Mouse (Mus musculus): ENCODE measurements around the gene Calhm2. TPM values are rescaled to one million over a fixed set of nuclear protein-coding genes. Genes with fewer than 3 reads are reported as not detected.
"Not testable (repeated sequence)": the region's sequence is repeated elsewhere in the genome, so short reads cannot be mapped to it uniquely, and the experiment has no call there.

The Calhm2 gene
- polyA plus RNA-seq, 1 experiment: 8.4 TPM

DNA sequence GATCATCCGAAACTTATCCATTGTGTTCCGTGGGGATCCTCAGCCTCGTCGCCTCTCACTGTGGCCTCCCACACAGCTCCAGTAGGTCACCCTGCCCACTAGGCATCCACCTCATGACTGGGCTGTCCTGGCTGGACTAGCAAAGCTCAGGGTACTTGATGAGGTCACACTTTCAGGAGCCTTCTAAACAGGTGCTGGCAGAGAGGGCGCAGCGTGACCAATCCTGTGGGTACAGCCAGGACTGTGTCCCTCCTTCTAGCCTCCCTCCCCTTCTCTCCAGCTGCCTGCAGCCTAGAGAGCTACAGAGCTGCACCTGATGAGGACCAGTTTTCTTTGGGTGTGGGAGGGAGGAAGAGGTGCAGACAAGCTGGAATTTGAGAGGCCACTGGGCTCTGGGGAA lies 6.1 kb upstream of the Calhm2 start, which contains the start of gene Calhm1:
Gene Calhm1 (minus strand): TSS at position 101 of the 400 bp plus-strand sequence.
- 81% methylated on average over 6 of the region's 6 CpGs for WGBS
- H3K4me1 ChIP-seq (ENCODE audit: control insufficient read depth, insufficient read depth, low read length): no peaks in the 10 kb centered on the region
- TF ChIP-seq CTCF (IDR thresholded peaks at IDR 0.05; ENCODE audit: control insufficient read depth, insufficient read depth, low read length) (no peak), POLR2A (IDR thresholded peaks at IDR 0.05; ENCODE audit: borderline replicate concordance, control insufficient read depth, low read depth, low read length) (no peak)

DNA sequence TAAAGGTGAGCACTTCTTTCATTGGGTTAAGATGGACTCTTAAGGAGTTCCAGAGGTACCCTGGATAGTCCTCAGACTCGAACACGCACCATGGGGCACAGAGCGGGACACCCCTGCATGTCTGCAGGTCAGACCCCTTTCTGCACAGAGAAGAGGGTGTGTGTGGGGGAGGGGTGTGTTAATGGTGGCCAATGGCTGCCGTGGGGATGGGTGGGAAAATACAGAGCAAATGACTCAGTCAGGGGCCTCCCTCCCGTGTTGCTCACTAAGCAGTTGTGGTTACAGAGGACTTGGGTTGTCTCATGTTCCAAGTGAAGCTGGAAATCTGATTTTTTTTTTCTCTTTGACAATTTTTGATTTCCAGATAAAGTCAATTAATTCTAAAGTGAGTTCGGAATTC lies 4.3 kb upstream of the Calhm2 start:
- 73% methylated on average over 6 of the region's 6 CpGs for WGBS
- Histone ChIP-seq H3K27ac (ENCODE audit: control insufficient read depth, insufficient read depth, low read depth, low read length, poor library complexity) (no peak overlapping the region), H3K4me1 (ENCODE audit: control insufficient read depth, insufficient read depth, low read length) (peaks cover 2% of the 10 kb centered on the region; the same call in 1 of the 2 replicates), H3K4me3 (replicated peaks; ENCODE audit: control insufficient read depth, low read depth, low read length) (no peak overlapping the region)
- no peak for TF ChIP-seq CTCF (IDR thresholded peaks at IDR 0.05; ENCODE audit: control insufficient read depth, insufficient read depth, low read length)
- TF ChIP-seq POLR2A (IDR thresholded peaks at IDR 0.05; ENCODE audit: borderline replicate concordance, control insufficient read depth, low read depth, low read length): no peak

More for the DNA sequence above, 6.1 kb upstream of the Calhm2 start, which contains the start of gene Calhm1:
- Histone ChIP-seq H3K4me3 (replicated peaks; ENCODE audit: control insufficient read depth, low read depth, low read length) (no peak within 1 kb of the TSS), H3K27ac (ENCODE audit: control insufficient read depth, insufficient read depth, low read depth, low read length, poor library complexity) (no peak within 1 kb of the TSS)

DNA sequence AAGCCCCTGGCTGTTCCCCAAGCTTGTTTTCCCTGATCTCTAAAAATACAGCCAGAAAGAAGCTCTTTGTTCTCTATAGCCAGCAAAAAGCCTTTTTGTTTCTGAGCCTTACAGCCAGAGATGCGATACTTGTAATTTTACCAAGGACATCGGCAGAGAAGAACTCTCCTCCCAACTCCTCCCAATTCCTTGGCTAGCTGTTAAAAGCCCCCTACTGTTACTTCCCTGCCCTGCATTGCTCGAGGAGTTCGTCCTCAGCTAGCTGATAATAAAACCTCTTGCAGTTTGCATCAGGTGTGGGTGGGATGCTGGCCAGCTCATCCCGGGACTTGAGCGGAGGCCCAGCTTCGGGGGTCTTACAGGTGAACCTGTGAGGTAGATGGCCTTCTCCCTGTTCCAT lies 1.5 kb upstream of the Calhm2 start:
- H3K4me3 ChIP-seq (replicated peaks; ENCODE audit: control insufficient read depth, low read depth, low read length); H3K27ac ChIP-seq (ENCODE audit: control insufficient read depth, insufficient read depth, low read depth, low read length, poor library complexity); H3K4me1 ChIP-seq (ENCODE audit: control insufficient read depth, insufficient read depth, low read length): not testable (repeated sequence)
- WGBS: 69% methylated on average over 7 of the region's 7 CpGs

GRCm38 (mm10) chr19:47137051-47137581 lies 978 bp downstream of the Calhm2 start:
- H3K27ac ChIP-seq (ENCODE audit: control insufficient read depth, insufficient read depth, low read depth, low read length, poor library complexity): peak overlapping the region; percentile 74
- peak overlapping the region; percentile 65 for H3K4me3 ChIP-seq (replicated peaks; ENCODE audit: control insufficient read depth, low read depth, low read length)
- TF ChIP-seq CTCF (IDR thresholded peaks at IDR 0.05; ENCODE audit: control insufficient read depth, insufficient read depth, low read length): no peak
- TF ChIP-seq POLR2A (IDR thresholded peaks at IDR 0.05; ENCODE audit: borderline replicate concordance, control insufficient read depth, low read depth, low read length): peak; percentile 50; the same call in 1 of the 2 replicates
- H3K4me1 ChIP-seq (ENCODE audit: control insufficient read depth, insufficient read depth, low read length): peaks cover 9% of the 10 kb centered on the region; the same call in 1 of the 2 replicates
- under 1% methylated on average over 6 of the region's 6 CpGs for WGBS

- no peak overlapping the region for H3K4me3 ChIP-seq (replicated peaks; ENCODE audit: control insufficient read depth, low read depth, low read length)
- no peak overlapping the region for H3K27ac ChIP-seq (ENCODE audit: control insufficient read depth, insufficient read depth, low read depth, low read length, poor library complexity)
- 71% methylated on average over 5 of the region's 5 CpGs for WGBS
- peaks cover 9% of the 10 kb centered on the region; the same call in 1 of the 2 replicates for H3K4me1 ChIP-seq (ENCODE audit: control insufficient read depth, insufficient read depth, low read length)
- TF ChIP-seq POLR2A (IDR thresholded peaks at IDR 0.05; ENCODE audit: borderline replicate concordance, control insufficient read depth, low read depth, low read length) (no peak), CTCF (IDR thresholded peaks at IDR 0.05; ENCODE audit: control insufficient read depth, insufficient read depth, low read length) (no peak)
These were observed 1.9 kb downstream of the Calhm2 start for GRCm38 (mm10) chr19:47136170-47136569.

GRCm38 (mm10) chr19:47135568-47135967 lies 2.5 kb downstream of the Calhm2 start:
- TF ChIP-seq POLR2A (IDR thresholded peaks at IDR 0.05; ENCODE audit: borderline replicate concordance, control insufficient read depth, low read depth, low read length) (no peak), CTCF (IDR thresholded peaks at IDR 0.05; ENCODE audit: control insufficient read depth, insufficient read depth, low read length) (no peak)
- 79% methylated on average over 17 of the region's 17 CpGs for WGBS
- Histone ChIP-seq H3K4me1 (ENCODE audit: control insufficient read depth, insufficient read depth, low read length) (peaks cover 9% of the 10 kb centered on the region; the same call in 1 of the 2 replicates), H3K27ac (ENCODE audit: control insufficient read depth, insufficient read depth, low read depth, low read length, poor library complexity) (no peak overlapping the region), H3K4me3 (replicated peaks; ENCODE audit: control insufficient read depth, low read depth, low read length) (no peak overlapping the region)

GRCm38 (mm10) chr19:47133161-47133560 lies 4.9 kb downstream of the Calhm2 start:
- Histone ChIP-seq H3K27ac (ENCODE audit: control insufficient read depth, insufficient read depth, low read depth, low read length, poor library complexity) (peak overlapping the region; percentile 81), H3K4me1 (ENCODE audit: control insufficient read depth, insufficient read depth, low read length) (peaks cover 7% of the 10 kb centered on the region; the same call in 1 of the 2 replicates), H3K4me3 (replicated peaks; ENCODE audit: control insufficient read depth, low read depth, low read length) (peak overlapping the region; percentile 53)
- 9% methylated on average over 7 of the region's 7 CpGs for WGBS
- TF ChIP-seq CTCF (IDR thresholded peaks at IDR 0.05; ENCODE audit: control insufficient read depth, insufficient read depth, low read length): no peak

DNA sequence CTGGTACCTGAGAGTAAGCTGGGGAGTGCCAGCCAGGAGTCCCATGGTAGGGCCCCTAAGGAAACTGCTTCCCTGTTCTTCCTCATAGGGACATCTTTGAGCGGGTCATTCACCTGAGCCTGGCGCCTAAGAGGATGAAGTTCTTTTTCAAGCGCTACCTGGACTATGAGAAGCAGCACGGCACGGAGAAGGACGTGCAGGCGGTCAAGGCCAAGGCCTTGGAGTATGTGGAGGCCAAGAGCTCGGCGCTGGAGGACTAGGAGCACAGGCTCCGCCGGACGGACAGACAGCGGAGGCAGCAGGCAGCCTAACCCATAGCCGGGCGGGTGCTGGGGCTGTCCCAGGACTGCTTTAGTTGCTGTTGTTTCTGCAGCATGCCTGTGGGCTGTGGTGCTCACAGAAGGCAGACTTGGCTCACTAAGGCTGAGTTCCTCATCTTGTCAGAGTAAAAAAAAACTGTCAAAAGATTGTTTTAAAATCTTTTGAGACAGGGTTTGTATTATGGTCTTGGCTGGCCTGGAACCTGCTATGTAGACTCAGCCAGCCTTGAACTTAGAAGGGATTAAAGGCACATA lies 7.5 kb downstream of the Calhm2 start:
- WGBS: 91% methylated on average over 15 of the region's 15 CpGs
- TF ChIP-seq POLR2A (IDR thresholded peaks at IDR 0.05; ENCODE audit: borderline replicate concordance, control insufficient read depth, low read depth, low read length): no peak
- TF ChIP-seq CTCF (IDR thresholded peaks at IDR 0.05; ENCODE audit: control insufficient read depth, insufficient read depth, low read length): no peak
- peaks cover 5% of the 10 kb centered on the region; the same call in 1 of the 2 replicates for H3K4me1 ChIP-seq (ENCODE audit: control insufficient read depth, insufficient read depth, low read length)
- H3K27ac ChIP-seq (ENCODE audit: control insufficient read depth, insufficient read depth, low read depth, low read length, poor library complexity): no peak overlapping the region
- no peak overlapping the region for H3K4me3 ChIP-seq (replicated peaks; ENCODE audit: control insufficient read depth, low read depth, low read length)

All from bone marrow, adult 2 months (tissue).